Mouse (Mus musculus) heart, postnatal 0 days (tissue): ENCODE results near the gene Cmah.
A peak's percentile ranks its signal among the peaks of the same experiment; 100 is the strongest.

Source experiments
- CTCF ChIP-seq: IDR thresholded peaks from 2 replicates; pipeline ENCODE4 v1.5.1; 2016; ENCODE audit warnings: antibody characterized with exemption, control low read depth, low read depth
- EP300 ChIP-seq: IDR thresholded peaks from 2 replicates; pipeline ENCODE4 v1.6.1; 2016; ENCODE audit warnings: antibody characterized with exemption, low read depth

- peak; percentile 66 for TF ChIP-seq CTCF
- no peak for TF ChIP-seq EP300
Observed at GRCm38 (mm10) chr13:24337874-24338273, 10.7 kb downstream of the Cmah start.
